Mouse (Mus musculus) E14TG2a.4 (cell line): ENCODE measurements around the gene Hpcal1.
A peak's percentile ranks its signal among the peaks of the same experiment; 100 is the strongest.
"Not testable (repeated sequence)": the region's sequence is repeated elsewhere in the genome, so short reads cannot be mapped to it uniquely, and the experiment has no call there.

Source experiments
- H3K27me3 ChIP-seq: 2 replicates; pipeline ENCODE4 v1.6.1; 2014; ENCODE audit warnings: low read length, control low read depth; ENCODE audit not compliant: insufficient read depth
- H3K36me3 ChIP-seq: 2 replicates; pipeline ENCODE4 v1.6.1; 2014; ENCODE audit warnings: low read length, control low read depth; ENCODE audit not compliant: insufficient read depth
- H3K4me1 ChIP-seq: replicated peaks from 2 replicates; pipeline ENCODE4 v1.6.1; 2014; ENCODE audit warnings: low read depth, low read length, control low read depth
- H3K4me3 ChIP-seq: replicated peaks from 2 replicates; pipeline ENCODE4 v1.5.1; 2014; ENCODE audit warnings: mild to moderate bottlenecking, low read length
- H3K9me3 ChIP-seq: 2 replicates; pipeline ENCODE4 v1.6.1; 2014; ENCODE audit warnings: low read length, control low read depth
- CTCF ChIP-seq: conservative IDR thresholded peaks from 2 replicates; pipeline ENCODE4 v1.5.1; 2014; ENCODE audit warnings: low read length
- NANOG ChIP-seq: IDR thresholded peaks from 2 replicates; pipeline ENCODE4 v1.6.1; 2014; ENCODE audit warnings: borderline replicate concordance, low read length, mixed read lengths
- POU5F1 ChIP-seq: IDR thresholded peaks from 2 replicates; pipeline ENCODE4 v1.6.1; 2014; ENCODE audit warnings: low read length, borderline replicate concordance

Hpcal1 gene

DNA sequence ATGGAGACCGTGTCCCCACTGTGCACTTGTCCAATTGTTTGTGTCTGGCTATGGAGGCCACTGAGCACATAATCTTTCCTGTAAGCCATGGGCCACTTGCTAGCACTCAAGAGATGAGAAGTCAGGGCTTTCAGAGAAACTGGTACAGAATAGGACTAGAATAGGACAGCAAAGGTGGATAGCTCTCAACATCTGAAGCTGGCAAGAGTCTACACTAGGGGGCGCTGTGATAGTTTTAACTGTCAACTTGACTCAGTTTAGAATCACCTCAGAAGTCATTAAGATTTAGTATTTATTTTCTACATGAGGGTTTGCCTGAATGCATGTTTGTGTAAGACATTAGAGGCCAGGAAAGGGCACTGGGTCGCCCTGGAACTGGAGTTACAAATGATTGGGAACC is 98.8 kb downstream of the Hpcal1 start:
- 0 out of 2 replicates have a peak, but pooled peaks cover 12% of the 10 kb centered on the region for H3K36me3 ChIP-seq
- H3K9me3 ChIP-seq = no peaks in the 10 kb centered on the region
- H3K4me3 ChIP-seq = no peak overlapping the region
- no peaks in the 10 kb centered on the region; the same call in 1 of the 2 replicates for H3K27me3 ChIP-seq
- no peak for TF ChIP-seq POU5F1
- no peak for TF ChIP-seq CTCF
- TF ChIP-seq NANOG = no peak
- H3K4me1 ChIP-seq = no peaks in the 10 kb centered on the region

DNA sequence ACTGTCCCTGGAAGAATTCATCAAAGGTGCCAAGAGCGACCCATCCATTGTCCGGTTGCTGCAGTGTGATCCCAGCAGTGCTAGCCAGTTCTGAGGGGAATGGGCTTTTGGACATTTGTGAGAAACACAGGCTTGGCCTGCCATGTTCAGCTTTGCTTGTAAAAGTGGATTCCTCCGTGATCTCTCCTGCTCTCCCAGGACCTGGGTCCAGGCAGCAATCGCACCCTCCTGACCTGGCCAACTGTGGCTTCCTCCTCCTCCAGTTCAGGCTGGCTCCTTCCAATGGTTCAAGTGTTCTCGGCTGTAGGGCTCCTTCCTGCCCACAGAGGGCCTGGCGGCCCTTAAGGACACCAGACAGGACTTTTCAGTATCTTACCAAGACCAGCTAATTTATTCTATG is 100.5 kb downstream of the Hpcal1 start:
- Histone ChIP-seq H3K9me3 (no peaks in the 10 kb centered on the region), H3K4me3 (no peak overlapping the region), H3K27me3 (no peaks in the 10 kb centered on the region; the same call in 1 of the 2 replicates), H3K36me3 (0 out of 2 replicates have a peak, but pooled peaks cover 6% of the 10 kb centered on the region), H3K4me1 (no peaks in the 10 kb centered on the region)
- TF ChIP-seq POU5F1 (no peak), NANOG (no peak), CTCF (no peak)

GRCm38 (mm10) chr12:17792756-17793155 is 102.1 kb downstream of the Hpcal1 start:
- Histone ChIP-seq H3K4me3 (no peak overlapping the region), H3K4me1 (no peaks in the 10 kb centered on the region), H3K9me3 (no peaks in the 10 kb centered on the region; the same call in 1 of the 2 replicates), H3K36me3 (no peaks in the 10 kb centered on the region), H3K27me3 (no peaks in the 10 kb centered on the region; the same call in 1 of the 2 replicates)
- no peak for TF ChIP-seq CTCF
- TF ChIP-seq NANOG = no peak
- no peak for TF ChIP-seq POU5F1

GRCm38 (mm10) chr12:17795660-17796278 is 105.1 kb downstream of the Hpcal1 start:
- no peaks in the 10 kb centered on the region for H3K4me1 ChIP-seq
- H3K27me3 ChIP-seq = no peaks in the 10 kb centered on the region; the same call in 1 of the 2 replicates
- peaks cover 9% of the 10 kb centered on the region for H3K9me3 ChIP-seq
- no peak for TF ChIP-seq NANOG
- TF ChIP-seq CTCF = no peak
- TF ChIP-seq POU5F1 = no peak
- H3K4me3 ChIP-seq = no peak overlapping the region
- H3K36me3 ChIP-seq = no peaks in the 10 kb centered on the region

GRCm38 (mm10) chr12:17798261-17798660 is 107.6 kb downstream of the Hpcal1 start:
- H3K9me3 ChIP-seq, H3K27me3 ChIP-seq, H3K4me1 ChIP-seq, H3K4me3 ChIP-seq, H3K36me3 ChIP-seq: not testable (repeated sequence)

DNA sequence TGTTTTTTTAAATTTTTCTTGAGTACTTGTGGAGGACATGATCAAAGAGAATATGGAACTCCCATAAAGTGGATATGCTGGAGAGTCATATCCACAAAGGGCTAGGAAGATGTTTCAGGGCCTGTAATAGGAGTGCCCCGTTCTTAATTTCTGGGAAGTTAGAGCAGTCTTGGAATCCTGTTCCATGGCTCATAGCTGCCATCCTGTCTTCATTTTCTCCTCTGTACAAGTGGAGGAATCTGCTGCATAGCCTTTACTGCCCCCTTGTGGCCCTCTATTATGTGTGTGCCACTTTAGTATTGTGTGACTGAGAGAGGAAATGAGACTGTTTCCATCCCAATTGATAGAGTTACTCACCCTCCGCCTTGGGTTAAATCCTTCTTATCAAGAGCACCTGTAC is 117.9 kb downstream of the Hpcal1 start:
- H3K4me1 ChIP-seq = peaks cover 6% of the 10 kb centered on the region
- H3K36me3 ChIP-seq = no peaks in the 10 kb centered on the region
- peaks cover 6% of the 10 kb centered on the region; the same call in 1 of the 2 replicates for H3K9me3 ChIP-seq
- H3K4me3 ChIP-seq = no peak overlapping the region
- TF ChIP-seq NANOG = no peak
- peak; percentile 60 for TF ChIP-seq CTCF
- no peak for TF ChIP-seq POU5F1
- H3K27me3 ChIP-seq = no peaks in the 10 kb centered on the region

- H3K4me3 ChIP-seq, H3K36me3 ChIP-seq, H3K27me3 ChIP-seq, H3K4me1 ChIP-seq: not testable (repeated sequence)
- H3K9me3 ChIP-seq = peaks cover 30% of the 10 kb centered on the region
- peak; percentile 57; the same call in 1 of the 2 replicates for TF ChIP-seq NANOG
Observed at GRCm38 (mm10) chr12:17835279-17835678, 144.6 kb downstream of the Hpcal1 start.
